Mouse (Mus musculus): ENCODE measurements at regions not wholly inside any gene's neighbourhood (a gene's known extent, or its start where the extent isn't known, plus 50 kb on each side); places are given as distances from the start of the nearest gene placed in this dataset.

DNA sequence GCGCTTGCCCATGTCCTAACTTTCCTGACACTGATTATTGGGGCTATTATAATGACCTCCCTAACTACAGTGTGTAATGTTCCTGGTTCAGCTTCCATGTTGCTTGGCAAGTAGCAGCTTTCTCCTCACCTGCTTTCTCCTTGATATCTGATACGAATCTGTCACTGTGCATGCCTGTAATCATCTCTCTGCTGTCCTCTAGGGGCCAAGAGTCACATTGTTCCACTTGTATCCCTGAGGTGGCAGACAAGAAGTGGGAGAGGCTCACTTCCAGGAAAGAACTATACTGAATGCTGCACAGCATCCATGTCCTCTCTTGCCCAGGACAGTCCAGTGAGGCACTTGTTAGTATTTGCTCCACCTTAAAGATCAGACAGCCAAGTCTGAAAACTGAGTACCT is 66.8 kb downstream of the Ifng start:
- no peak for TF ChIP-seq ZNF384 (IDR thresholded peaks at IDR 0.05; ENCODE audit: low read depth, low read length)
- no peak for TF ChIP-seq HCFC1 (IDR thresholded peaks at IDR 0.05; ENCODE audit: borderline replicate concordance, insufficient read depth, low read length)
- no peak for TF ChIP-seq CHD2 (IDR thresholded peaks at IDR 0.05; ENCODE audit: low read depth, low read length)
- no peak for TF ChIP-seq MAFK (IDR thresholded peaks at IDR 0.05; ENCODE audit: insufficient read depth, low read depth, low read length)
- no peak; the same call in 1 of the 2 replicates for TF ChIP-seq ZC3H11A (IDR thresholded peaks at IDR 0.05; ENCODE audit: borderline replicate concordance, low read depth, low read length)

Measured in ES-E14 (cell line).